Mouse (Mus musculus) liver, embryonic 12.5 days (tissue): ENCODE measurements around the gene Sox5. TPM values are rescaled to one million over a fixed set of nuclear protein-coding genes. Genes with fewer than 3 reads are reported as not detected.
"Not testable (repeated sequence)": the region's sequence is repeated elsewhere in the genome, so short reads cannot be mapped to it uniquely, and the experiment has no call there.

Source experiments
- ATAC-seq: fragments of 200-750 bp; cut with Nextera tagmentation; 2 replicates; pipeline ENCODE4 v1.8.0; 2017; ENCODE audit warnings: moderate number of reproducible peaks, mild to moderate bottlenecking, moderate library complexity
- H3K27ac ChIP-seq: fragments of 300-500 bp; sonication (generic); 2 replicates; pipeline ENCODE4 v1.5.1; 2016; ENCODE audit warnings: mild to moderate bottlenecking
- H3K27me3 ChIP-seq: fragments of 300-500 bp; sonication (generic); replicated peaks from 2 replicates; pipeline ENCODE4 v1.6.1; 2016; ENCODE audit warnings: mild to moderate bottlenecking, moderate library complexity
- H3K36me3 ChIP-seq: fragments of 300-500 bp; sonication (generic); 2 replicates; pipeline ENCODE4 v1.6.1; 2016; ENCODE audit warnings: mild to moderate bottlenecking, moderate library complexity
- H3K4me1 ChIP-seq: fragments of 300-500 bp; sonication (generic); 2 replicates; pipeline ENCODE4 v1.6.1; 2016
- H3K4me2 ChIP-seq: fragments of 300-500 bp; sonication (generic); 2 replicates; pipeline ENCODE4 v1.6.1; 2016; ENCODE audit warnings: mild to moderate bottlenecking, moderate library complexity
- H3K4me3 ChIP-seq: fragments of 300-500 bp; sonication (generic); 2 replicates; pipeline ENCODE4 v1.5.1; 2016; ENCODE audit warnings: mild to moderate bottlenecking, moderate library complexity
- H3K9ac ChIP-seq: fragments of 300-500 bp; sonication (generic); 2 replicates; pipeline ENCODE4 v1.6.1; 2016; ENCODE audit warnings: mild to moderate bottlenecking, moderate library complexity
- H3K9me3 ChIP-seq: fragments of 300-500 bp; sonication (generic); replicated peaks from 2 replicates; pipeline ENCODE4 v1.6.1; 2016; ENCODE audit warnings: mild to moderate bottlenecking, moderate library complexity
- WGBS: fragments of 180-500 bp; shearing (Covaris S2); methylation state at CpG from one replicate; pipeline ENCODE4 v1.1.7; 2016; ENCODE audit not compliant: insufficient replicate concordance; 5-methylcytosine and 5-hydroxymethylcytosine counted together
- polyA plus RNA-seq: library from polyadenylated mRNA; unstranded; fragments of >200 nt; fragmentation: Nextera tagmentation; extraction: Ambion mirVana; gene quantifications from 2 replicates; pipeline ENCODE4 v1.2.1, GENCODE M21; 2016

The Sox5 gene
- polyA plus RNA-seq, 1 experiment from 2014 or later = 6.2 TPM

GRCm38 (mm10) chr6:144201402-144202040 lies 580.3 kb downstream of the Sox5 start:
- WGBS = 70% methylated on average over 5 of the region's 5 CpGs
- H3K27me3 ChIP-seq = no peaks in the 10 kb centered on the region
- no peak overlapping the region for H3K4me2 ChIP-seq

GRCm38 (mm10) chr6:144197209-144198119 lies 584.3 kb downstream of the Sox5 start:
- Histone ChIP-seq H3K9ac (no peak overlapping the region), H3K27me3 (no peaks in the 10 kb centered on the region), H3K4me3 (no peak overlapping the region), H3K4me1 (no peaks in the 10 kb centered on the region), H3K9me3 (no peaks in the 10 kb centered on the region), H3K4me2 (no peak overlapping the region), H3K27ac (no peak overlapping the region), H3K36me3 (no peaks in the 10 kb centered on the region)
- no peak for ATAC-seq
- WGBS = 72% methylated on average over 16 of the region's 16 CpGs

More at GRCm38 (mm10) chr6:144201402-144202040, 580.3 kb downstream of the Sox5 start:
- Histone ChIP-seq H3K9ac (no peak overlapping the region), H3K9me3 (no peaks in the 10 kb centered on the region), H3K4me3 (no peak overlapping the region), H3K36me3 (no peaks in the 10 kb centered on the region), H3K27ac (no peak overlapping the region), H3K4me1 (no peaks in the 10 kb centered on the region)
- ATAC-seq = peak; percentile 52; the same call in 1 of the 2 replicates

- no peak for ATAC-seq
- Histone ChIP-seq H3K27me3 (no peaks in the 10 kb centered on the region), H3K4me1 (no peaks in the 10 kb centered on the region), H3K4me2 (no peak overlapping the region), H3K27ac (no peak overlapping the region), H3K9ac (no peak overlapping the region), H3K4me3 (no peak overlapping the region), H3K36me3 (no peaks in the 10 kb centered on the region), H3K9me3 (no peaks in the 10 kb centered on the region)
- 76% methylated on average over 14 of the region's 14 CpGs for WGBS
Measured at GRCm38 (mm10) chr6:144195934-144196333, 585.8 kb downstream of the Sox5 start.

- Histone ChIP-seq H3K27me3 (no peaks in the 10 kb centered on the region), H3K36me3 (no peaks in the 10 kb centered on the region), H3K27ac (no peak overlapping the region), H3K9ac (no peak overlapping the region), H3K4me1 (no peaks in the 10 kb centered on the region), H3K4me3 (no peak overlapping the region), H3K9me3 (no peaks in the 10 kb centered on the region), H3K4me2 (no peak overlapping the region)
- WGBS = 60% methylated on average over 3 of the region's 3 CpGs
- no peak for ATAC-seq
Measured at GRCm38 (mm10) chr6:144183087-144183486, 598.7 kb downstream of the Sox5 start.

- not testable (repeated sequence) for H3K4me1 ChIP-seq, H3K36me3 ChIP-seq, H3K4me3 ChIP-seq, H3K4me2 ChIP-seq, H3K27me3 ChIP-seq, ATAC-seq, H3K9me3 ChIP-seq, H3K9ac ChIP-seq, H3K27ac ChIP-seq
- WGBS = 76% methylated on average over 13 of the region's 13 CpGs
Measured at GRCm38 (mm10) chr6:144182429-144182828, 599.3 kb downstream of the Sox5 start.

- no peaks in the 10 kb centered on the region for H3K36me3 ChIP-seq
- no peak overlapping the region for H3K4me2 ChIP-seq
- H3K9ac ChIP-seq = no peak overlapping the region
- 63% methylated on average over 12 of the region's 12 CpGs for WGBS
- ATAC-seq = no peak
- no peaks in the 10 kb centered on the region for H3K4me1 ChIP-seq
- H3K9me3 ChIP-seq = no peaks in the 10 kb centered on the region
- no peak overlapping the region for H3K27ac ChIP-seq
- no peaks in the 10 kb centered on the region for H3K27me3 ChIP-seq
- H3K4me3 ChIP-seq = no peak overlapping the region
Measured at GRCm38 (mm10) chr6:144181083-144181866, 600.5 kb downstream of the Sox5 start.

GRCm38 (mm10) chr6:144179111-144179510 lies 602.7 kb downstream of the Sox5 start:
- Histone ChIP-seq H3K9me3 (no peaks in the 10 kb centered on the region), H3K9ac (no peak overlapping the region), H3K4me3 (no peak overlapping the region), H3K4me2 (no peak overlapping the region), H3K36me3 (no peaks in the 10 kb centered on the region), H3K27ac (no peak overlapping the region), H3K4me1 (no peaks in the 10 kb centered on the region), H3K27me3 (no peaks in the 10 kb centered on the region)
- 57% methylated on average over 3 of the region's 3 CpGs for WGBS
- no peak for ATAC-seq

GRCm38 (mm10) chr6:144176674-144177073 lies 605.1 kb downstream of the Sox5 start:
- 63% methylated on average over 5 of the region's 5 CpGs for WGBS
- Histone ChIP-seq H3K4me1 (no peaks in the 10 kb centered on the region), H3K9ac (no peak overlapping the region), H3K4me2 (no peak overlapping the region), H3K4me3 (no peak overlapping the region), H3K36me3 (no peaks in the 10 kb centered on the region), H3K27me3 (no peaks in the 10 kb centered on the region), H3K27ac (no peak overlapping the region), H3K9me3 (no peaks in the 10 kb centered on the region)
- ATAC-seq = no peak

GRCm38 (mm10) chr6:144175590-144175989 lies 606.2 kb downstream of the Sox5 start:
- WGBS = 53% methylated on average over 3 of the region's 3 CpGs
- Histone ChIP-seq H3K36me3 (no peaks in the 10 kb centered on the region), H3K9me3 (no peaks in the 10 kb centered on the region), H3K9ac (no peak overlapping the region), H3K4me1 (no peaks in the 10 kb centered on the region), H3K27ac (no peak overlapping the region), H3K4me2 (no peak overlapping the region), H3K27me3 (no peaks in the 10 kb centered on the region), H3K4me3 (no peak overlapping the region)
- no peak for ATAC-seq

- Histone ChIP-seq H3K9ac (no peak overlapping the region), H3K36me3 (no peaks in the 10 kb centered on the region), H3K4me1 (no peaks in the 10 kb centered on the region), H3K4me3 (no peak overlapping the region), H3K27ac (no peak overlapping the region), H3K27me3 (no peaks in the 10 kb centered on the region), H3K9me3 (no peaks in the 10 kb centered on the region), H3K4me2 (no peak overlapping the region)
- no peak for ATAC-seq
- WGBS = 58% methylated on average over 4 of the region's 4 CpGs
Measured at GRCm38 (mm10) chr6:144170541-144170940, 611.2 kb downstream of the Sox5 start.

- no peaks in the 10 kb centered on the region for H3K9me3 ChIP-seq
- H3K27ac ChIP-seq = no peak overlapping the region
- no peak overlapping the region for H3K4me3 ChIP-seq
- H3K9ac ChIP-seq = no peak overlapping the region
- H3K27me3 ChIP-seq = no peaks in the 10 kb centered on the region
- no peaks in the 10 kb centered on the region for H3K36me3 ChIP-seq
- no peak overlapping the region for H3K4me2 ChIP-seq
- no peaks in the 10 kb centered on the region for H3K4me1 ChIP-seq
- ATAC-seq = no peak
- WGBS = 68% methylated on average over 4 of the region's 4 CpGs
Measured at GRCm38 (mm10) chr6:144169791-144170190, 612.0 kb downstream of the Sox5 start.
